Mouse (Mus musculus) megakaryocyte, embryonic 14.5 days (primary cell): ENCODE measurements around the gene Ano2. TPM values are rescaled to one million over a fixed set of nuclear protein-coding genes. Genes with fewer than 3 reads are reported as not detected.

Experiments used
- H3K27me3 ChIP-seq: replicated peaks from 2 replicates; pipeline ENCODE3; 2012; ENCODE audit warnings: inconsistent platforms
- H3K36me3 ChIP-seq: replicated peaks from 2 replicates; pipeline ENCODE3; 2012; ENCODE audit warnings: low read length, inconsistent platforms, mixed read lengths
- H3K4me1 ChIP-seq: 2 replicates; pipeline ENCODE4 v1.6.1; 2012; ENCODE audit warnings: inconsistent platforms
- H3K4me3 ChIP-seq: replicated peaks from 2 replicates; pipeline ENCODE3; 2012; ENCODE audit warnings: moderate library complexity, mild to moderate bottlenecking, inconsistent platforms
- H3K9me3 ChIP-seq: 2 replicates; pipeline ENCODE4 v1.6.1; 2012; ENCODE audit warnings: inconsistent platforms
- FLI1 ChIP-seq: IDR thresholded peaks from 2 replicates; pipeline ENCODE4 v1.6.1; 2012; ENCODE audit warnings: low read length, inconsistent platforms, mixed read lengths
- GATA1 ChIP-seq: IDR thresholded peaks from 3 replicates; pipeline ENCODE4 v1.6.1; 2012; ENCODE audit warnings: mixed read lengths, low read length, inconsistent platforms, borderline replicate concordance
- polyA plus RNA-seq: library from polyadenylated mRNA; stranded (reverse); fragments of >175 nt; gene quantifications from 2 replicates; pipeline ENCODE4 v1.2.3, GENCODE M21; 2012; ENCODE audit warnings: low replicate concordance; ENCODE audit not compliant: insufficient read depth

Ano2 gene
- polyA plus RNA-seq, 1 experiment = 4.8 TPM

- Histone ChIP-seq H3K9me3 (peaks cover 5% of the 10 kb centered on the region), H3K4me1 (no peaks in the 10 kb centered on the region), H3K4me3 (no peak overlapping the region), H3K27me3 (peaks cover 16% of the 10 kb centered on the region), H3K36me3 (no peaks in the 10 kb centered on the region)
- TF ChIP-seq FLI1 (no peak), GATA1 (no peak)
These were observed 285.7 kb downstream of the Ano2 start for GRCm38 (mm10) chr6:125975788-125976465.

GRCm38 (mm10) chr6:125979601-125980000 is 289.4 kb downstream of the Ano2 start:
- peaks cover 15% of the 10 kb centered on the region for H3K27me3 ChIP-seq
- no peak overlapping the region for H3K4me3 ChIP-seq
- TF ChIP-seq FLI1 = no peak
- no peak for TF ChIP-seq GATA1
- no peaks in the 10 kb centered on the region for H3K4me1 ChIP-seq
- H3K36me3 ChIP-seq = no peaks in the 10 kb centered on the region
- no peaks in the 10 kb centered on the region for H3K9me3 ChIP-seq

GRCm38 (mm10) chr6:125984050-125984449 is 293.8 kb downstream of the Ano2 start:
- no peaks in the 10 kb centered on the region for H3K36me3 ChIP-seq
- TF ChIP-seq GATA1 (no peak), FLI1 (no peak)
- H3K9me3 ChIP-seq = 0 out of 2 replicates have a peak, but pooled peaks cover 4% of the 10 kb centered on the region
- H3K4me1 ChIP-seq = no peaks in the 10 kb centered on the region
- peaks cover 2% of the 10 kb centered on the region for H3K27me3 ChIP-seq
- no peak overlapping the region for H3K4me3 ChIP-seq

- Histone ChIP-seq H3K4me3 (no peak overlapping the region), H3K9me3 (no peaks in the 10 kb centered on the region), H3K4me1 (0 out of 2 replicates have a peak, but pooled peaks cover 8% of the 10 kb centered on the region), H3K27me3 (peaks cover 6% of the 10 kb centered on the region), H3K36me3 (no peaks in the 10 kb centered on the region)
- no peak for TF ChIP-seq FLI1
- TF ChIP-seq GATA1 = no peak
These were observed 302.5 kb downstream of the Ano2 start for GRCm38 (mm10) chr6:125992731-125993130.

GRCm38 (mm10) chr6:126001797-126002196 is 311.6 kb downstream of the Ano2 start:
- no peaks in the 10 kb centered on the region for H3K9me3 ChIP-seq
- H3K27me3 ChIP-seq = peaks cover 4% of the 10 kb centered on the region
- no peaks in the 10 kb centered on the region for H3K36me3 ChIP-seq
- H3K4me1 ChIP-seq = peaks cover 22% of the 10 kb centered on the region
- H3K4me3 ChIP-seq = no peak overlapping the region
- TF ChIP-seq GATA1 (no peak), FLI1 (no peak)

GRCm38 (mm10) chr6:126003002-126003742 is 313.0 kb downstream of the Ano2 start:
- Histone ChIP-seq H3K4me1 (peaks cover 22% of the 10 kb centered on the region), H3K9me3 (no peaks in the 10 kb centered on the region), H3K36me3 (no peaks in the 10 kb centered on the region), H3K4me3 (no peak overlapping the region), H3K27me3 (peaks cover 4% of the 10 kb centered on the region)
- no peak for TF ChIP-seq GATA1
- no peak for TF ChIP-seq FLI1

GRCm38 (mm10) chr6:126006647-126007046 is 316.4 kb downstream of the Ano2 start:
- H3K36me3 ChIP-seq = no peaks in the 10 kb centered on the region
- peak overlapping the region; percentile 20 for H3K4me3 ChIP-seq
- TF ChIP-seq GATA1 = no peak
- no peak for TF ChIP-seq FLI1
- H3K27me3 ChIP-seq = no peaks in the 10 kb centered on the region
- peaks cover 14% of the 10 kb centered on the region for H3K4me1 ChIP-seq
- no peaks in the 10 kb centered on the region for H3K9me3 ChIP-seq

- H3K27me3 ChIP-seq = no peaks in the 10 kb centered on the region
- H3K4me3 ChIP-seq = no peak overlapping the region
- H3K9me3 ChIP-seq = no peaks in the 10 kb centered on the region
- no peak for TF ChIP-seq FLI1
- no peak for TF ChIP-seq GATA1
- no peaks in the 10 kb centered on the region for H3K36me3 ChIP-seq
- peaks cover 10% of the 10 kb centered on the region for H3K4me1 ChIP-seq
These were observed 318.9 kb downstream of the Ano2 start for GRCm38 (mm10) chr6:126009083-126009482.

- H3K4me3 ChIP-seq = no peak overlapping the region
- no peak for TF ChIP-seq FLI1
- no peak for TF ChIP-seq GATA1
- H3K9me3 ChIP-seq = peaks cover 6% of the 10 kb centered on the region; the same call in 1 of the 2 replicates
- H3K36me3 ChIP-seq = no peaks in the 10 kb centered on the region
- peaks cover 5% of the 10 kb centered on the region; the same call in 1 of the 2 replicates for H3K4me1 ChIP-seq
- no peaks in the 10 kb centered on the region for H3K27me3 ChIP-seq
These were observed 326.8 kb downstream of the Ano2 start for GRCm38 (mm10) chr6:126016991-126017390.

- TF ChIP-seq FLI1 (no peak), GATA1 (no peak)
- Histone ChIP-seq H3K36me3 (no peaks in the 10 kb centered on the region), H3K9me3 (peaks cover 11% of the 10 kb centered on the region; the same call in 1 of the 2 replicates), H3K27me3 (no peaks in the 10 kb centered on the region), H3K4me1 (no peaks in the 10 kb centered on the region), H3K4me3 (no peak overlapping the region)
These were observed 328.2 kb downstream of the Ano2 start for GRCm38 (mm10) chr6:126018411-126018810.
